Mouse (Mus musculus) layer of hippocampus, adult 9-10 months (tissue): ENCODE measurements at regions not wholly inside any gene's neighbourhood (a gene's known extent, or its start where the extent isn't known, plus 50 kb on each side); places are given as distances from the start of the nearest gene placed in this dataset.

ENCODE experiments used
- DNase-seq: peaks from one replicate; pipeline ENCODE4 v3.0.0; 2022; ENCODE audit warnings: low spot score

GRCm38 (mm10) chr15:43784171-43784570 is 3650.0 kb downstream of the 9330182O14Rik start:
- DNase-seq = no peak

- DNase-seq = no peak
These were observed 3669.2 kb downstream of the 9330182O14Rik start for GRCm38 (mm10) chr15:43803342-43803741.
